Mouse (Mus musculus): ENCODE measurements around the gene Ube2u. TPM values are rescaled to one million over a fixed set of nuclear protein-coding genes. Genes with fewer than 3 reads are reported as not detected.

Ube2u gene
- total and polyA plus RNA-seq, 2 experiments from 2014 or later, result 0.18 TPM; not detected in 1

GRCm38 (mm10) chr4:100527554-100528001 lies 48.9 kb downstream of the Ube2u start:
- ATAC-seq (ENCODE audit: insufficient read depth, low read depth), result peak; percentile 85
- Histone ChIP-seq H3K9me3 (replicated peaks; ENCODE audit: control insufficient read depth, low read length) (no peaks in the 10 kb centered on the region), H3K4me1 (ENCODE audit: control insufficient read depth, insufficient read depth) (peaks cover 33% of the 10 kb centered on the region), H3K4me3 (ENCODE audit: low read depth, low read length) (peak overlapping the region; percentile 25), H3K27me3 (ENCODE audit: control insufficient read depth, insufficient read depth, low read length) (no peaks in the 10 kb centered on the region), H3K9ac (replicated peaks; ENCODE audit: low read depth, low read length) (peak overlapping the region; percentile 21; the same call in 1 of the 2 replicates), H3K27ac (ENCODE audit: low read depth) (peak overlapping the region; percentile 81), H3K4me2 (ENCODE audit: low read depth, low read length) (peak overlapping the region; percentile 50), H3K36me3 (replicated peaks; ENCODE audit: control insufficient read depth, insufficient read depth, low read length) (no peaks in the 10 kb centered on the region)
- peak; percentile 81 for DNase-seq (ENCODE audit: low spot score)
- TF ChIP-seq EP300 (IDR thresholded peaks at IDR 0.05; ENCODE audit: low read depth), result no peak
- TF ChIP-seq CTCF (IDR thresholded peaks at IDR 0.05; ENCODE audit: low read depth), result no peak; the same call in 1 of the 2 replicates
- WGBS, result 5% methylated on average over 15 of the region's 15 CpGs

- no peaks in the 10 kb centered on the region for H3K4me1 ChIP-seq (ENCODE audit: control insufficient read depth, insufficient read depth)
- DNase-seq (ENCODE audit: low spot score), result peak; percentile 40
- H3K4me2 ChIP-seq (ENCODE audit: low read depth, low read length), result no peak overlapping the region
- H3K9ac ChIP-seq (replicated peaks; ENCODE audit: low read depth, low read length), result no peak overlapping the region
- H3K36me3 ChIP-seq (replicated peaks; ENCODE audit: control insufficient read depth, insufficient read depth, low read length), result no peaks in the 10 kb centered on the region
- H3K27me3 ChIP-seq (ENCODE audit: control insufficient read depth, insufficient read depth, low read length), result no peaks in the 10 kb centered on the region
- TF ChIP-seq CTCF (IDR thresholded peaks at IDR 0.05; ENCODE audit: low read depth) (peak; percentile 57), EP300 (IDR thresholded peaks at IDR 0.05; ENCODE audit: low read depth) (no peak)
- no peak for ATAC-seq (ENCODE audit: insufficient read depth, low read depth)
- H3K4me3 ChIP-seq (ENCODE audit: low read depth, low read length), result no peak overlapping the region
- no peaks in the 10 kb centered on the region for H3K9me3 ChIP-seq (replicated peaks; ENCODE audit: control insufficient read depth, low read length)
- no peak overlapping the region for H3K27ac ChIP-seq (ENCODE audit: low read depth)
- WGBS, result 72% methylated on average over 6 of the region's 6 CpGs
Observed at GRCm38 (mm10) chr4:100533607-100534006, 55.0 kb downstream of the Ube2u start.

- Histone ChIP-seq H3K4me1 (ENCODE audit: control insufficient read depth, insufficient read depth) (no peaks in the 10 kb centered on the region), H3K27ac (ENCODE audit: low read depth) (no peak overlapping the region), H3K4me2 (ENCODE audit: low read depth, low read length) (no peak overlapping the region), H3K27me3 (ENCODE audit: control insufficient read depth, insufficient read depth, low read length) (no peaks in the 10 kb centered on the region), H3K9ac (replicated peaks; ENCODE audit: low read depth, low read length) (no peak overlapping the region), H3K36me3 (replicated peaks; ENCODE audit: control insufficient read depth, insufficient read depth, low read length) (no peaks in the 10 kb centered on the region), H3K9me3 (replicated peaks; ENCODE audit: control insufficient read depth, low read length) (no peaks in the 10 kb centered on the region), H3K4me3 (ENCODE audit: low read depth, low read length) (no peak overlapping the region)
- TF ChIP-seq EP300 (IDR thresholded peaks at IDR 0.05; ENCODE audit: low read depth) (no peak), CTCF (IDR thresholded peaks at IDR 0.05; ENCODE audit: low read depth) (no peak)
- 82% methylated on average over 3 of the region's 3 CpGs for WGBS
- ATAC-seq (ENCODE audit: insufficient read depth, low read depth) (no peak), DNase-seq (ENCODE audit: low spot score) (no peak)
Observed at GRCm38 (mm10) chr4:100534946-100535345, 56.3 kb downstream of the Ube2u start.

- Histone ChIP-seq H3K4me1 (ENCODE audit: control insufficient read depth, insufficient read depth) (no peaks in the 10 kb centered on the region), H3K36me3 (replicated peaks; ENCODE audit: control insufficient read depth, insufficient read depth, low read length) (no peaks in the 10 kb centered on the region), H3K4me2 (ENCODE audit: low read depth, low read length) (no peak overlapping the region), H3K27me3 (ENCODE audit: control insufficient read depth, insufficient read depth, low read length) (no peaks in the 10 kb centered on the region), H3K27ac (ENCODE audit: low read depth) (no peak overlapping the region), H3K9ac (replicated peaks; ENCODE audit: low read depth, low read length) (no peak overlapping the region), H3K9me3 (replicated peaks; ENCODE audit: control insufficient read depth, low read length) (no peaks in the 10 kb centered on the region), H3K4me3 (ENCODE audit: low read depth, low read length) (no peak overlapping the region)
- ATAC-seq (ENCODE audit: insufficient read depth, low read depth) (no peak), DNase-seq (ENCODE audit: low spot score) (peak; percentile 46)
- TF ChIP-seq CTCF (IDR thresholded peaks at IDR 0.05; ENCODE audit: low read depth), result peak; percentile 73
- TF ChIP-seq EP300 (IDR thresholded peaks at IDR 0.05; ENCODE audit: low read depth), result no peak
- 7% methylated on average over 3 of the region's 3 CpGs for WGBS
Observed at GRCm38 (mm10) chr4:100537898-100538297, 59.2 kb downstream of the Ube2u start.

- ATAC-seq (ENCODE audit: insufficient read depth, low read depth) (no peak), DNase-seq (ENCODE audit: low spot score) (no peak)
- Histone ChIP-seq H3K4me1 (ENCODE audit: control insufficient read depth, insufficient read depth) (no peaks in the 10 kb centered on the region), H3K9ac (replicated peaks; ENCODE audit: low read depth, low read length) (no peak overlapping the region), H3K9me3 (replicated peaks; ENCODE audit: control insufficient read depth, low read length) (no peaks in the 10 kb centered on the region), H3K27me3 (ENCODE audit: control insufficient read depth, insufficient read depth, low read length) (no peaks in the 10 kb centered on the region), H3K27ac (ENCODE audit: low read depth) (no peak overlapping the region), H3K4me3 (ENCODE audit: low read depth, low read length) (no peak overlapping the region), H3K4me2 (ENCODE audit: low read depth, low read length) (no peak overlapping the region), H3K36me3 (replicated peaks; ENCODE audit: control insufficient read depth, insufficient read depth, low read length) (no peaks in the 10 kb centered on the region)
- 70% methylated on average over 3 of the region's 3 CpGs for WGBS
- TF ChIP-seq EP300 (IDR thresholded peaks at IDR 0.05; ENCODE audit: low read depth), result no peak
- no peak for TF ChIP-seq CTCF (IDR thresholded peaks at IDR 0.05; ENCODE audit: low read depth)
Observed at GRCm38 (mm10) chr4:100539483-100539882, 60.8 kb downstream of the Ube2u start.

- Histone ChIP-seq H3K4me3 (ENCODE audit: low read depth, low read length) (no peak overlapping the region), H3K27me3 (ENCODE audit: control insufficient read depth, insufficient read depth, low read length) (no peaks in the 10 kb centered on the region), H3K36me3 (replicated peaks; ENCODE audit: control insufficient read depth, insufficient read depth, low read length) (no peaks in the 10 kb centered on the region), H3K9me3 (replicated peaks; ENCODE audit: control insufficient read depth, low read length) (no peaks in the 10 kb centered on the region), H3K4me1 (ENCODE audit: control insufficient read depth, insufficient read depth) (no peaks in the 10 kb centered on the region), H3K9ac (replicated peaks; ENCODE audit: low read depth, low read length) (no peak overlapping the region), H3K27ac (ENCODE audit: low read depth) (no peak overlapping the region), H3K4me2 (ENCODE audit: low read depth, low read length) (no peak overlapping the region)
- 49% methylated on average over 4 of the region's 4 CpGs for WGBS
- no peak for ATAC-seq (ENCODE audit: insufficient read depth, low read depth)
- no peak for DNase-seq (ENCODE audit: low spot score)
- TF ChIP-seq EP300 (IDR thresholded peaks at IDR 0.05; ENCODE audit: low read depth) (no peak), CTCF (IDR thresholded peaks at IDR 0.05; ENCODE audit: low read depth) (no peak)
Observed at GRCm38 (mm10) chr4:100547905-100548304, 69.3 kb downstream of the Ube2u start.
